Mouse (Mus musculus): ENCODE measurements around the gene Tmem255b. TPM values are rescaled to one million over a fixed set of nuclear protein-coding genes. Genes with fewer than 3 reads are reported as not detected.

Gene Tmem255b
- total RNA-seq, 4 experiments from 2014 or later = 1.3 to 2.5 (median 2.2) TPM

- no peak for DNase-seq (ENCODE audit: low spot score in 2 of 2)
Observed at GRCm38 (mm10) chr8:13491491-13492010, 56.6 kb downstream of the Tmem255b start.

GRCm38 (mm10) chr8:13492198-13492995 lies 57.4 kb downstream of the Tmem255b start:
- DNase-seq (ENCODE audit: low spot score in 2 of 2) = peak; percentile 28 to 35

DNA sequence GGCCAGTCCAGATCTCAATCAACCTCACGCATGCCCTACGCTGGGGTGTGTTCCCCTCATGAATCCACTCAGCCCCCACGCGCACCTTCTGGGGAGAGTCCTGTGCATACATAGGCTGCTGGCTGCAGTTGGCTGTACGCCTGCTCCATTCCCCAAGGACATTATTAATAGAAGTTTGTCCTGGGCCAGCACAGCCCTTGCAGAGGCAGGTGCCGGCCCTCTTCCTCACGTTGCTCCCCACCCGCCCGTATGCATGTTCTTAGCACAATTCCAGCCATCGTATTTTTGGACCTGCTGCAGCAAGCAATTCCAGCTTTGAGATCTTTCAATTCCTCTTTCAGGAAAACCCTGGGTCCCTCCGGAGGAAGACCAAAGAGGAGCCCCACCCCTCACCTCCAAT lies 58.0 kb downstream of the Tmem255b start:
- DNase-seq (ENCODE audit: low spot score in 2 of 2) = peak; percentile 67 to 74

DNA sequence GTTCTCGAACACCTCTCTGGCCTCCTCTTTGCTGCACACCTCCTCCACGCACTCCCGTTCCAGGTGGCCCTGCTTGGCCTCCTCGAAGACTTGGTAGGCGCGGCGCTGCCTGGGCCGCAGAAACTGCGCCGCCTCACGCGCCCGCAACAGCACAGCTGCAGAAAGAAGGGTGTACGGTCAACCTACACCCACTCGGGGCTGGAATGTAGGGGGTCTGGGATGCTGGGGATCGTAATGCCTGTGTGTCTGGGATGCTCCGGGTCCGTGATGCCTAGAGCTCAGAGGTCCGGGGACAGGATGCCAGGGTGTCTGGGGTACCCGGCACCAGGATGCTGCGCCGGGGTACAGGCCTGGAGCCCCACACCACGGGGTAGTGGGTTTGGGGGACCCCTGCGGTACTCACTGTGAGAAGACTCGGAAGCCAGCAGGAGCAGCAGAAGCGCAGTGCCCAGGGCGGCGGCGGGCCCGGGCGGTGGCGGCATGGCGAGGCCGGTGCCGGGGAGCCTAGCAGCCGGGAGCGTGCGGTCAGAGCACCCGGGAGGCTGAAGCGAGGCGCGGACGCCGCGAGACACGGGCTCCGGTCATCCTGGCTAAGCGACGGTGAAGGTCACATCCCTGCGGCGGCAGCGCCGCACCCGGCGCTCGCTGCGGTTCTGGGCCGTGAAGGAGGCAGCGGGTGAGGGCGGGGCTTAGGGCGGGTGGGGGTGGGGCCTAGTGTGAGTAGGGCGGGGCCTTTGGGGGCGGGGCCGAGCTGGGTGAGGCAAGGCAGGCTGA lies 59.1 kb downstream of the Tmem255b start, which contains the start of gene Gas6:
Gene Gas6, minus strand, starts transcription at position 633 of the 774 bp plus-strand sequence.
- peak; percentile 33 to 58 for DNase-seq (ENCODE audit: low spot score in 2 of 2)

DNA sequence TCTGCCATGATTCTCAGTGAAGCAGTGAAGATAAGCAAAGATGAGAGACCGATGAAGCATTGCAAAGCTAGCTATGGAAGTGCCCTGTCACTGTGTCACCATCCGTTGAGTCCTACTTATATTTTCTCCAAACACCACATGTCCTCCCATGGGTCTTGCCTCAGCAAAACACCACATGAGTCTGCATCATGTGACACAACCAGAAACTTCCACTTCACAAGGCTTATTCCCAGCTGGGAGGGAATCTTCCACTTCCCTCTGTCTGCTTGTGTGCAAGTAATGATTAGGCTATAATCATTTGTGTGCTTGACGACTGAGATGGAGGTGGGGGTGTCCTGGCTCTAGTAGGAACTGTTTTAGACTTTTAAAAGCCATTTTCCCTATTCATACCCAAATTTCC lies 66.2 kb downstream of the Tmem255b start:
- DNase-seq (ENCODE audit: low spot score in 2 of 2) = no peak

DNA sequence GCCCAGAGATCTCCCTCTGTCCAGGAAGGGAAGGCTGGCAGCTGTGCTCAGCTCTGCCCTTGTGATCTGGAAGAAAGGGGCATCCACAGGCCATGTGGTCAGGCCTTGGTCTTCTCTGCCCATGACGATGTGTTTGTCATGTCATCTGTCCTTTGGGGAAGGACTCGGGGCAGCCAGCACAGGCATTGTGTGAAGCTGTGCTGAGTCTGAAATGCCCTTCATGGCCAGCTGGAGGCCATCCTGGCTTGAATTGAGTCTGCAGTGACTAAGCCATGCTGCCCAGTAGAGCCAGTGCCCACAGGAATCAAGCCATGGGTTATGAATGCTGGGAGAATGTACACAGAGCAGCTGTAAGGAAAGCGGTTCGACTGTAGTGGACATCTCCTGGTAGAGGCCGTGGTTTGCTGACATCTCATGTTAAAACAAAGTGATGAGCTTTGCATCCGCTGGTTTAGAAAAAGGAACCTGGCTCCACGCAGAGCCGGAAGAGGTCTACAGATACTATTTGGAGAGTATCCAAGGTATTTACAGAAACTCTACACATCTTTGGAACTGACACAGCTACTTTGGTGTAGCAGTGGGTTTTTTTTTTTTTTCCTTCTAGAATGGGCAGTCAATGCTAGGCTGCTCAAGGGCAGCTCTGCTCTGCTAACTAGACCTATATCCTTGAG lies 69.1 kb downstream of the Tmem255b start:
- DNase-seq (ENCODE audit: low spot score in 2 of 2) = no peak

DNA sequence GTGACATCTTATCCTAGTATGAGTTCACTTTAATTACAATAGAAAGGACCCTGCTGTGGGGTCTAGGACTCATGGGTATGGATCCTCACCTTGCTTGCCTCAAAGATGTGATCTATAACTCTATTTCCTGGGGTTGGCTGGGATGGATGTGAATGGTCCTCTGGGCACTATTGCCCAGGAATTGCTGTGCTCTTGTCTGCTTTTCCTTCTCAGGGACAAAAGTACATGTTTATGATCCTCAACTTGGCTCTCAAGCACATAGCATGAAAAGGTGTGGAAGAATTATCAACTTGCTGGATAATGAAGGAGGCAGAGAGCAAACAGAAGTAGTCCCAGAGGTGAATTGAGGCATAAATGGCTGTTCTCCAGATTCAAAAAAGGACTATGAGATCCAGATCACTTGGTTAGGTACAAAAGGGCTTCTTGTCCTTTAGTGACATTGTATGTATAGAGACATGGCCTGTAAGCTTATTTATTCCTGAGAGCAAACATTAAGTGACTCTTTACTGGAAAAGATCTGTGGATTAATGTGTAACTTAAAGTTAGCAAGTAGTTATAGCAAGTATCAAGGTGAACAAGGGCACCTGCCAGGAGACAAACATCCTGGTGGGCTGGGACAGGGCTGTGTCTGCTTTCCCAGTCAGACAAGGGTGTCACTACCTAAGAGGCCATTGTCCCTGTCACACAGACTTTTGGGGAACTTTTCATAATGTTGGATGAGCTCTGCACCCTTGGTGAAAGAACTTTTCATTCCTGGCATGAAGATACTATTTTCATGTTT lies 70.1 kb downstream of the Tmem255b start:
- no peak for DNase-seq (ENCODE audit: low spot score in 2 of 2)

DNA sequence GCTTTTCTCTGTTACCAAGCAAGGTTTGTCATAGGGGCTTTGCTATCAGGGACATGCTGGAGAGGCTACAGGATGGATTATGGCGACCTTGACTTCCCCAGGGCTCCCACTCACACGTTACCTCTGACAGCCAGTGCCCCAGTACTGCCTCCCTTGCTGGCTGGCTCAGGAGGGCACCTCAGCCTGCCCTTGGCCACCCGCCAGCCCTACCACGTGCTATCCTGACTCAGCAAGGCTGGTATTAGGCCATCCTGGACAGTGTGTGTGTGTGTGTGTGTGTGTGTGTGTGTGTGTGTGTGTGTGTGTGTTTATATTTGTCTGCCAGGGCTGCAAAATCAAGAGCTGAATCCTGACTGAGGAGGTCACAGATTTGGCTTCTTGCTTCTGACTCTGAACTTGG lies 71.9 kb downstream of the Tmem255b start:
- DNase-seq (ENCODE audit: low spot score in 2 of 2) = peak; percentile 61 to 81

DNA sequence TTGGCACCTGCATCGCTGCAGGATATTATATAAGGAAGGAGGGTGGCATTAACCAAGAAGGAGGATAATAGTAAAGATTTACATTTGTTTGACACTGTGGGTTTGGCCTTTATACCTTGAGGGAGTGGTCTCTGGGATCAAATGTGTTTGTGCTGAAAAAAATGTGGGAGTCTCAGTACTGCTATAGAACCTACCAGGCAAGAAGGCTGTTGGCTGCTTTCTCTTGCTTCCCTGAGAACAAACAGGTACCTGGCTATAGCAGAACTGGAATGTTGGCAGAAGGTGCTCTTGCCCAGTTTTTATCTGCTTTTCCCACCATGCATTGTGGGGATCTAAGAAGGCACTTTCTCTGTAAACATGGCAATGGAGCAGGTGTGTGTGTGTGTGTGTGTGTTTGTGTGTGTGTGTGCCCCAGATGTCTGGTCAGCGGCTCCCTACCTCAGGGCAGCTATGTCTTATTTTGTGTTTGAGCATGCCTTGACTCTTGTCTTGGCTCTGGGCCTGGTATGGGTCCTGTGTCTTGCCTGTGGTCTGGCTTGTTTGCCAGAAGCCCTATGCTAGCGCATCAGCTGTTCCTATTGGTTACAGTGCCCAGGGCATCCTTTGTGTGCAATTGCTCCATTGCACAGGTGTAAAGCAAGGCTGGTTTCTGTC lies 72.4 kb downstream of the Tmem255b start:
- no peak for DNase-seq (ENCODE audit: low spot score in 2 of 2)

- no peak for DNase-seq (ENCODE audit: low spot score in 2 of 2)
Observed at GRCm38 (mm10) chr8:13512016-13512415, 77.0 kb downstream of the Tmem255b start.

- DNase-seq (ENCODE audit: low spot score in 2 of 2) = no peak
Observed at GRCm38 (mm10) chr8:13512677-13513076, 77.7 kb downstream of the Tmem255b start.

GRCm38 (mm10) chr8:13513556-13514370 lies 78.8 kb downstream of the Tmem255b start:
- no peak for DNase-seq (ENCODE audit: low spot score in 2 of 2)

GRCm38 (mm10) chr8:13516011-13516442 lies 81.0 kb downstream of the Tmem255b start:
- peak in 1 of 2 experiments; percentile 16 for DNase-seq (ENCODE audit: low spot score in 2 of 2)

- no peak for DNase-seq (ENCODE audit: low spot score in 2 of 2)
Observed at GRCm38 (mm10) chr8:13516728-13517127, 81.7 kb downstream of the Tmem255b start.

- no peak for DNase-seq (ENCODE audit: low spot score in 2 of 2)
Observed at GRCm38 (mm10) chr8:13517284-13517781, 82.3 kb downstream of the Tmem255b start.

Measured in gastrocnemius, adult 8-10 months (tissue).